Mouse (Mus musculus): Measurements from ENCODE around the gene Naa20.

Naa20 gene

DNA sequence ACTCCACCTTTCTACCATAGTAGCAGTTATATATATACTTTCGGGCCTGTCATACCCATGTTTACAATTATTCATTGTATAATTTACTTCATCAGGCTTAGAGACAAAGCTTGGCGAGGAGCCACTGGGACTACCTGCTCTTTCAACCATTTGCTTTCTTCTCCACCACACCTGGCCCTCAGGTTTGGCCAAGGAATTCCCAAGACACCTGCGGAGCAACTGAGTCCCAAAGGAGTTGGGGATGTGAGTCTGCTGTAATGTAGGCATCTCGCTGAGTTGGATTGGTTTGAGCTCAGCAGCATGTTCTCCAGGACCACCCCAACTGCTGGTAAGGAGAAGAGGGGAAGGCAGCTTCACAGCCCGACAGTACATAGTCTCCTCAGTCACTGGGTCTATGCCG is at the start of gene Naa20:
Naa20 (plus strand) TSS at position 239 of the 400 bp plus-strand sequence.
- no peak for DNase-seq

- no peak for DNase-seq
Measured at GRCm38 (mm10) chr2:145855831-145856230, 46.1 kb upstream of the Naa20 start.

DNA sequence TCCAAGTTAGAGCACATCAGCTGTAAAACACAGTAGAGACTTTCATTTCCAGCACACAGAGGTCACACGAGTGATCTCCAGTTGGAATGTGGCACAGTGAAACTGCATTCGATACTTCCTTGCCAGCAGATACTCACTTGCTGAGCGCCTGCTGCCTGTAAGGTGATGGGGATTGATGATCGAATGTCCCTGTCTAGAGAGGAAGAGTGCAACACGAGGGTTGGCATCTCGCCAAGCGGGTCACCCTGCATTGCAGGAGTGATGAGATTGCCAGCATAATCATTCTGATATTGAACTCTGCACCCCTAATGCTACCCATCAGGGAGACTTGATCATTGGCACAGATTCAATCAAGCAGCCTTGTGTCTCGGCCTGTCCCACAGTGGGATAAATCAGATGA is 44.0 kb upstream of the Naa20 start:
- DNase-seq: peak in 1 of 2 experiments; percentile 32

DNA sequence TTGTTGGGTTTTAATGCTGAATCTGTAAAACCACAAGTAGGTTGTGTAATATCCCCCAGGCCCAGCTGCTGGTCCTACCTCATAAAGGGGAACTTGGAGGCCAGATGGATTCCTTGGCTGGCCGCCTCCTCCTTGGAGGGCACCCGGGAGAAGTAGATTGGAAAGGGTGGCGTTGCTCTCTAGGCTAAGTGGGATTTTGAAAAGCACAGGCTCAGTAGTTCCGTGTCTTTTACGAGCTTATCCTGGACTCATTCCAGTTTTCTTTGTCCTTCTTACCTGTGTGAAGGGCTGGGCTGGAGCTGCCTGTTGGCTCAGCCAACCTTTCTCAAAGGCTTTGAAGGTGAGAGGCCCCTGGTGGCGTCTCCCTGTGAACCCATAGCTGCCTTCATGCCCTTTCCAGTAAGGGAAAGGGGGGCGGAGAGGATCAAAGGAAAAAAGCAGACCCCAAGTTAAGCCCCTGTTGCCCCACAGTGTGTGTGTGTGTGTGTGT is 42.4 kb upstream of the Naa20 start:
- peak; percentile 85 to 89 for DNase-seq

- peak; percentile 89 to 91 for DNase-seq
Measured at GRCm38 (mm10) chr2:145859932-145860801, 41.7 kb upstream of the Naa20 start.

DNA sequence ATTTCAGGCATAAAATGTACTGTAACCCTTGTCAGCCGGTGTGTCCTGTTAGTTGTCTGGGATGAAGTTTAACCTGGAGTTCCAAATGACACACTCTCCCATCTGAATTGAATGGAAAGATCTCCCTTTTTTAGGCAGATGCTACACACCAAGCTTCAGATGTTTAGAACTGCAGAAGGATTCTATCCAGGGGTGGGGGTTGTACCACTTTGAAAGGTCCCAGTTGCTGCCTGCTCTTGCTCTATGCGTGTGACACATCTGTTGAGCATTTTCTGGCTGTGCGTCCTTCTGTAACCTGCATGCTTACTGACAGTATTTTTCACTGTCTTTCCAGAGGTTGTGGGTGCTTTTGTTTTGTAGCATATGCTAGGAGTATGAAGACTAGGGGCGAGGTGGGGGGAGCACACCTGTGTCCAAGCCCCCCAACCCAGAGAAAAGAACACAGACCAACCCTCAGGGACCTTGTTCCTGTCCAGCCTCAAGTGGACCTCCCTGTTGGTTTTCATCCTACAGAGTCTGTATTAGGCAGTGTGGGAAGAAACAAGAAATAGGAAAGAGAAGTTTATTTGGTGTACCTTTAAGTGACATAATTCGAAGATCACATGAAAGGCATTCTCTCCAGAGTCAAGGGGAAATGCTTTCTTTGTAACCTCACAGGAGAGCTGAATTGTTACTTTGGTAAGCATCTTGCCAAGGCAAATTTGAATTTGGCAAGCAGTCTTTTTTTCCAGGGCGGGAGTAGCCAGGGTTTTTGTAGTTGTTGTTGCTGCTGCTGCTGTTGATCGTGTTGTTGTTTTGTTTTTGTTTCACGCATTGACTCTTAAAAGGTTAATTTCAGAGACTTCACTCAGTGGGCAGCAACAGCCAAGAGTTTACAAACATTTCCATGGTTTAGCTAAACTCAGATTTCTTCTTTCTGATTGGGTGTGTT is 40.4 kb upstream of the Naa20 start:
- no peak for DNase-seq

DNA sequence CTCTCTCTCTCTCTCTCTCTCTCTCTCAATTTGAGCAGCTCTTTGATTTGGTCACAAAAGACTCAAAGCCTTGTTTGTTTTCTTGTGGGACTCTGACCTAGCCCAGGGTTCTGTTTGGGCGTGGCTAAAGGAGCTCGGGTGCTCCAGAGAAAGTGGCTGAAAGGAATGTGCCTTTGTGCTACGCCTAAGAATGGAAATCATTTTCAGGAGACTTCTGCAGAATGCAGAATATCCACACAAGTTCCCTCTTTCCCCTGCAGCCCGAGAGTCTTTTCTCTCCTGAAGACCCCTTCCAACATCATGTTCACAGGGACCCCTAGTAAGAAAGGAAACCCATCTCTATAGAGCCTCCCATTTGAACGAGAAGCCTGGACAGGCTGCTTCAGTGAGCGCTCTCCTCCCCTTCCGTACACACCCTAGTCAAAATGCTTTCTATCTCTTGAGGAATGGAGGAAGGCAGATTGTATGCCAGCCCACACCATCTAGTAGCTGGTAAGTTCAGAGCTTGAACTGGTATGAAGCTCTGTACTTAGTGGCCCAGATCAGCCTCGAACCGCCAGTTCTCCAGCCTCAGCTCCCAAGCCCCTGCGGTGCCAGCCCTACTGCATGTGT is 39.6 kb upstream of the Naa20 start:
- DNase-seq: peak; percentile 70 to 80

- no peak for DNase-seq
Measured at GRCm38 (mm10) chr2:145865344-145865743, 36.6 kb upstream of the Naa20 start.

- DNase-seq: no peak
Measured at GRCm38 (mm10) chr2:145866238-145866637, 35.7 kb upstream of the Naa20 start.

GRCm38 (mm10) chr2:145866695-145867449 is 35.0 kb upstream of the Naa20 start:
- DNase-seq: peak in 1 of 2 experiments; percentile 34

- DNase-seq: no peak
Measured at GRCm38 (mm10) chr2:145871308-145871707, 30.6 kb upstream of the Naa20 start.

DNA sequence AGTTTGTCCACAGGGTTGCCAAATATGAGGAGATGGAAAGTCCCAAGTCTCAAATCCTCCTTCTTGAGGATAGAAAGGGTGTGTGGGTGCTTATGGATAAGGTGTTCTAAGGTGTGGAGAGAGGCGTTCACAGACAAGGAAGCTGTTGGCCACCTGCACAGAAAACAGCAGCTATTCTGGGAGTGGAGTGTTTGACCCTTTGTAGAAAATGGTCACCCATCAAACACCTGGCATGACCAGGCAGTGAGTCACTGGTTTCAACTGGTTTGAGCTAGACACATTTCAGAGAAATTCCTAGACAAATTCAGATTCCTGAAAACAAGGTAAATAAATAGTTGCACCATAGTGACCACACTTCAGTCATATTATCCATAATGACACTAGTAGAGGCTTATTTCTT is 29.8 kb upstream of the Naa20 start:
- DNase-seq: peak; percentile 70 to 79

GRCm38 (mm10) chr2:145873953-145874352 is 27.9 kb upstream of the Naa20 start:
- no peak for DNase-seq

GRCm38 (mm10) chr2:145874879-145875482 is 26.9 kb upstream of the Naa20 start:
- DNase-seq: no peak

DNA sequence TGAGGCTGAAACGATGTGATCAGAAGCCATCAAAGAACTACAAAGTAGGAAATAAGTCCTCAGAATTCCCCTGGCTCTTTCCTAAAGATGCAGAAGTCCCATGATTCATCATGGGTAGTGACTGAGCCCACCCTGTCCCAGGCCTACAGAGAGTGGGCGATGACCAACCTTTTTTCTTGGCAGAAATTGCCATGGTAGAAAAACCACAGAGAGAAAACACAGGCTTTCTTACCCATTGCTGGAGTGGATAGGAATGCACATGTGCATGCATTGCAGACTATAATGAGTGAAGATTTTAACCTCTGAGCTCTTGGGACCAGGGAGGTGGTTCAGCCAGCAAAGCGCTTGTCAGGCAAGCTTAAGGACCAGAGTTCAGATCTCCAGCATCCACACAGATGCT is 24.7 kb upstream of the Naa20 start:
- no peak for DNase-seq

DNA sequence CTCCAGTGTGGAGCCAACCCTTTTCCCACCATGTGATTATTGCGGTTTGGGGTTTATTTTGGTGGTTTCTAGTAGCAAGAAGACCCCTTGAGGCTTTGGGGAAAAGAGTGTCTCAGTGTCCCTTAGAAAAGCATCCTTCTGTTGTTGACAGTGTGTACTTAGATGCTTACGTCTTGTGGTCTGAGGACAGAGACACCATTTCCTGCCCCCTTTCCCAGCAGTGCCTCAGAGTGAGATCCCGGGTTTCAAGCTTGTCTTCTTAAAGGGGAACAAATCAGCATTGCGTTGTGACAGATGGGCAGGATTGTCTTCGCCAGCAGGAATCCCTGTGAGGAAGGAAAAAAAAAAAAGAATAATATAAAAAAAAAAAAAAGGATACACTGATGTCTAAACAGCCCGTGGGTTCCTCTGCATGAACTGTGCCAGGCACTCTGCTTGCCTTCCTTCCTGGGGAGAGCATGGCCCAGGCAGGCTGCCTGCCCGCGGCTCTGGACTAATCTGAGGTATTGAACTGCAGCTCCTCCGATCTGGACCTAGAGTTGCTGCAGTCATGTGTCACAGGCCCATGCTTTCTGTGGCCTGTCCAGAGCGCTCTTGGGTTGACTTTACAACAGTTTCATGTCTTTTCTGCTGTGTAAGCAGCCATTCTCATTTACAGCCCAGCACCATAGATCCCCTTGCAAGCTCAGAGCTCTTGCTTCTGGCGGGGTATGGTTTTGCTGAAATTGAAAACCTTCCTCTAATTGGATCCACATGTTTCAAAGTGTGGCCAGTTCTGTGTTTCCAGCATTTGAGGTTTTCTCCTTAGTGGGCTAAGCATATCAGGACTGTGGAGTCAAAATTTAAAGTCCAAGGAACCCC is 20.8 kb upstream of the Naa20 start:
- DNase-seq: no peak

GRCm38 (mm10) chr2:145881932-145882331 is 20.0 kb upstream of the Naa20 start:
- DNase-seq: no peak

GRCm38 (mm10) chr2:145882398-145882797 is 19.5 kb upstream of the Naa20 start:
- DNase-seq: no peak

GRCm38 (mm10) chr2:145884036-145884912 is 17.6 kb upstream of the Naa20 start:
- no peak for DNase-seq
